Mouse (Mus musculus) kidney, embryonic 14.5 days (tissue): ENCODE data around the gene 4921524J17Rik. TPM values are rescaled to one million over a fixed set of nuclear protein-coding genes. Genes with fewer than 3 reads are reported as not detected.
A peak's percentile ranks its signal among the peaks of the same experiment; 100 is the strongest.

Source experiments
- ATAC-seq: fragments of 200-750 bp; cut with Nextera tagmentation; 2 replicates; pipeline ENCODE4 v1.8.0; 2017; ENCODE audit warnings: moderate number of reproducible peaks, mild to moderate bottlenecking, moderate TSS enrichment, moderate library complexity; ENCODE audit not compliant: low FRiP score, low TSS enrichment
- H3K27ac ChIP-seq: fragments of 300-500 bp; sonication (generic); 2 replicates; pipeline ENCODE4 v1.5.1; 2014; ENCODE audit warnings: low read depth, mild to moderate bottlenecking, low read length, moderate library complexity, mixed read lengths
- H3K27me3 ChIP-seq: fragments of 300-500 bp; sonication (generic); 2 replicates; pipeline ENCODE4 v1.6.1; 2014; ENCODE audit warnings: mild to moderate bottlenecking, low read length; ENCODE audit not compliant: control insufficient read depth, insufficient read depth
- H3K36me3 ChIP-seq: fragments of 300-500 bp; sonication (generic); 2 replicates; pipeline ENCODE4 v1.6.1; 2014; ENCODE audit warnings: low read length, mixed read lengths; ENCODE audit not compliant: control insufficient read depth, insufficient read depth
- H3K4me1 ChIP-seq: fragments of 300-500 bp; sonication (generic); 2 replicates; pipeline ENCODE4 v1.6.1; 2014; ENCODE audit warnings: low read length, mixed read lengths; ENCODE audit not compliant: control insufficient read depth, insufficient read depth
- H3K4me2 ChIP-seq: fragments of 300-500 bp; sonication (generic); replicated peaks from 2 replicates; pipeline ENCODE4 v1.6.1; 2014; ENCODE audit warnings: low read depth, mild to moderate bottlenecking, low read length
- H3K4me3 ChIP-seq: fragments of 300-500 bp; sonication (generic); 2 replicates; pipeline ENCODE4 v1.5.1; 2014; ENCODE audit warnings: mild to moderate bottlenecking, low read length
- H3K9ac ChIP-seq: fragments of 300-500 bp; sonication (generic); 2 replicates; pipeline ENCODE4 v1.6.1; 2014; ENCODE audit warnings: low read depth, mild to moderate bottlenecking, low read length, moderate library complexity
- H3K9me3 ChIP-seq: fragments of 300-500 bp; sonication (generic); 2 replicates; pipeline ENCODE4 v1.6.1; 2016; ENCODE audit warnings: low read length; ENCODE audit not compliant: control insufficient read depth
- WGBS: fragments of 180-500 bp; shearing (Covaris S2); extraction: QIAGEN DNeasy Blood & Tissue Kit; methylation state at CpG from one replicate; pipeline ENCODE4 v1.1.7; 2014; 5-methylcytosine and 5-hydroxymethylcytosine counted together
- polyA plus RNA-seq: library from polyadenylated mRNA; unstranded; fragments of >200 nt; fragmentation: Nextera tagmentation; extraction: Ambion mirVana; gene quantifications from 2 replicates; pipeline ENCODE4 v1.2.1, GENCODE M21; 2014

4921524J17Rik gene
- polyA plus RNA-seq, 1 experiment from 2014 or later, result 42.9 TPM

- no peaks in the 10 kb centered on the region for H3K9me3 ChIP-seq
- no peak overlapping the region for H3K27ac ChIP-seq
- WGBS, result 20% methylated on average over 14 of the region's 14 CpGs
- H3K27me3 ChIP-seq, result no peaks in the 10 kb centered on the region
- H3K4me1 ChIP-seq, result peaks cover 3% of the 10 kb centered on the region; the same call in 1 of the 2 replicates
- H3K4me2 ChIP-seq, result peak overlapping the region; percentile 38
- ATAC-seq, result no peak
- H3K4me3 ChIP-seq, result no peak overlapping the region
- H3K9ac ChIP-seq, result peak overlapping the region; percentile 31; the same call in 1 of the 2 replicates
- no peaks in the 10 kb centered on the region for H3K36me3 ChIP-seq
Observed at GRCm38 (mm10) chr8:85452328-85452727, 19.7 kb upstream of the 4921524J17Rik start.

GRCm38 (mm10) chr8:85450335-85450734 lies 17.7 kb upstream of the 4921524J17Rik start:
- H3K36me3 ChIP-seq, result no peaks in the 10 kb centered on the region
- H3K4me2 ChIP-seq, result no peak overlapping the region
- H3K9me3 ChIP-seq, result no peaks in the 10 kb centered on the region
- H3K4me1 ChIP-seq, result peaks cover 3% of the 10 kb centered on the region; the same call in 1 of the 2 replicates
- no peak overlapping the region for H3K9ac ChIP-seq
- ATAC-seq, result no peak
- no peaks in the 10 kb centered on the region for H3K27me3 ChIP-seq
- WGBS, result 84% methylated on average over 3 of the region's 3 CpGs
- H3K27ac ChIP-seq, result no peak overlapping the region
- no peak overlapping the region for H3K4me3 ChIP-seq

- no peaks in the 10 kb centered on the region for H3K36me3 ChIP-seq
- H3K27ac ChIP-seq, result no peak overlapping the region
- no peak overlapping the region for H3K9ac ChIP-seq
- no peaks in the 10 kb centered on the region for H3K27me3 ChIP-seq
- H3K4me3 ChIP-seq, result no peak overlapping the region
- no peak overlapping the region for H3K4me2 ChIP-seq
- ATAC-seq, result no peak
- no peaks in the 10 kb centered on the region for H3K9me3 ChIP-seq
- no peaks in the 10 kb centered on the region for H3K4me1 ChIP-seq
- 81% methylated on average over 15 of the region's 15 CpGs for WGBS
Observed at GRCm38 (mm10) chr8:85445936-85446685, 13.5 kb upstream of the 4921524J17Rik start.

- no peak overlapping the region for H3K4me2 ChIP-seq
- H3K9me3 ChIP-seq, result no peaks in the 10 kb centered on the region
- no peak for ATAC-seq
- H3K9ac ChIP-seq, result no peak overlapping the region
- H3K4me1 ChIP-seq, result no peaks in the 10 kb centered on the region
- H3K27ac ChIP-seq, result no peak overlapping the region
- no peaks in the 10 kb centered on the region for H3K27me3 ChIP-seq
- no peak overlapping the region for H3K4me3 ChIP-seq
- H3K36me3 ChIP-seq, result no peaks in the 10 kb centered on the region
Observed at GRCm38 (mm10) chr8:85444092-85444491, 11.5 kb upstream of the 4921524J17Rik start.

GRCm38 (mm10) chr8:85441564-85441963 lies 8.9 kb upstream of the 4921524J17Rik start:
- H3K9me3 ChIP-seq, result no peaks in the 10 kb centered on the region
- H3K4me3 ChIP-seq, result no peak overlapping the region
- no peaks in the 10 kb centered on the region for H3K27me3 ChIP-seq
- H3K27ac ChIP-seq, result no peak overlapping the region
- no peak overlapping the region for H3K9ac ChIP-seq
- no peaks in the 10 kb centered on the region for H3K36me3 ChIP-seq
- H3K4me1 ChIP-seq, result no peaks in the 10 kb centered on the region
- ATAC-seq, result no peak
- WGBS, result 58% methylated on average over 5 of the region's 5 CpGs
- H3K4me2 ChIP-seq, result no peak overlapping the region

GRCm38 (mm10) chr8:85435736-85436135 lies 3.1 kb upstream of the 4921524J17Rik start:
- no peak for ATAC-seq

GRCm38 (mm10) chr8:85434817-85435216 lies 2.2 kb upstream of the 4921524J17Rik start:
- WGBS, result 72% methylated on average over 12 of the region's 12 CpGs
- no peaks in the 10 kb centered on the region for H3K27me3 ChIP-seq
- no peak overlapping the region for H3K27ac ChIP-seq
- H3K4me1 ChIP-seq, result 0 out of 2 replicates have a peak, but pooled peaks cover 16% of the 10 kb centered on the region
- no peak overlapping the region for H3K4me3 ChIP-seq
- H3K9me3 ChIP-seq, result no peaks in the 10 kb centered on the region
- H3K9ac ChIP-seq, result no peak overlapping the region
- ATAC-seq, result no peak
- no peak overlapping the region for H3K4me2 ChIP-seq
- no peaks in the 10 kb centered on the region for H3K36me3 ChIP-seq

More at GRCm38 (mm10) chr8:85435736-85436135, 3.1 kb upstream of the 4921524J17Rik start:
- Histone ChIP-seq H3K4me3 (no peak overlapping the region), H3K36me3 (no peaks in the 10 kb centered on the region), H3K27ac (no peak overlapping the region), H3K4me2 (no peak overlapping the region), H3K9ac (no peak overlapping the region), H3K27me3 (no peaks in the 10 kb centered on the region), H3K4me1 (0 out of 2 replicates have a peak, but pooled peaks cover 11% of the 10 kb centered on the region), H3K9me3 (no peaks in the 10 kb centered on the region)
- WGBS, result 70% methylated on average over 5 of the region's 5 CpGs

GRCm38 (mm10) chr8:85433017-85433393 lies 372 bp upstream of the 4921524J17Rik start:
- Histone ChIP-seq H3K27ac (no peak overlapping the region), H3K9ac (0 out of 2 replicates have a peak overlapping the region, but pooled peaks have one; percentile 53)
- peak; percentile 56 for ATAC-seq

More at GRCm38 (mm10) chr8:85433017-85433393, 372 bp upstream of the 4921524J17Rik start:
- peak overlapping the region; percentile 80 for H3K4me3 ChIP-seq
- H3K4me1 ChIP-seq, result peaks cover 26% of the 10 kb centered on the region; the same call in 1 of the 2 replicates
- peak overlapping the region; percentile 55 for H3K4me2 ChIP-seq
- no peaks in the 10 kb centered on the region for H3K9me3 ChIP-seq
- no peaks in the 10 kb centered on the region for H3K27me3 ChIP-seq
- 4% methylated on average over 6 of the region's 6 CpGs for WGBS
- no peaks in the 10 kb centered on the region for H3K36me3 ChIP-seq
